8 mouse cellular contexts compared by ENCODE assay signal in the genomic region with DNA sequence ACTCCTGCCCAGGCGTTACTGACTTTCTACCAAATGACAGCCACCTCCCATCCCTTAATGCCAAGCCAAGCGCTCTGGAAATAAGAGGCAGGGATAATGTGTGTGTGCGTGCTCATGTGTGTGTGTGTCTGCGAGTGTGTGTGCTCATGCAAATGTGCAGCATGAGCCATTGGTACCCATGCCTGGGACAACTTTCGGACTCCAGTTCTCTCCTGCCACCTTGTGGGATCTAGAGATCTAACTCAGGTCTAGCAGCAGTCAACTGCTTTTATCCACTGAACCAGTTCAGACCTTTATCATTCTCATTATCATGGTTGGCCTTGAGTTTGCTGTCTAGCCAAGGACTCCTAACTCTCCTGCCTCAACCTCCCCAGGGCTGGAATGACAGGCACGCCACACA. TPM values are rescaled to one million over a fixed set of nuclear protein-coding genes. Genes with fewer than 3 reads are reported as not detected.
A peak's percentile ranks its signal among the peaks of the same experiment; 100 is the strongest.
DNase-seq lines count a peak whose midpoint lies in the region; ATAC-seq and TF ChIP-seq lines count a peak whose summit lies in the region.

No protein-coding gene starts in this region.

- no peak overlapping the region for H3K4me3 ChIP-seq in heart, adult 2 months
- H3K4me3 ChIP-seq in midbrain, embryonic 15.5 days = peak overlapping the region; percentile 78; the same call in 1 of the 2 replicates
- no peak overlapping the region for H3K4me3 ChIP-seq in midbrain, embryonic 11.5 days (ENCODE audit: low read depth, low read length)
- H3K4me3 ChIP-seq in hindbrain, embryonic 13.5 days = no peak overlapping the region
- no peak overlapping the region for H3K4me3 ChIP-seq in stomach, embryonic 15.5 days (replicated peaks)

- 44% methylated on average over 6 of the region's 6 CpGs for WGBS in heart, adult 2 months
- WGBS in midbrain, embryonic 15.5 days = 36% methylated on average over 6 of the region's 6 CpGs
- WGBS in midbrain, embryonic 11.5 days = 55% methylated on average over 6 of the region's 6 CpGs
- 44% methylated on average over 6 of the region's 6 CpGs for WGBS in hindbrain, embryonic 13.5 days
- WGBS in stomach, embryonic 15.5 days = 49% methylated on average over 6 of the region's 6 CpGs

- peak; percentile 46 for TF ChIP-seq CTCF in heart, adult 2 months (IDR thresholded peaks at IDR 0.05)

- H3K27me3 ChIP-seq in heart, adult 2 months (ENCODE audit: control insufficient read depth, insufficient read depth, low read length) = no peaks in the 10 kb centered on the region
- H3K27me3 ChIP-seq in midbrain, embryonic 15.5 days (replicated peaks) = no peaks in the 10 kb centered on the region
- no peaks in the 10 kb centered on the region for H3K27me3 ChIP-seq in midbrain, embryonic 11.5 days (ENCODE audit: control insufficient read depth, insufficient read depth, low read length)
- no peaks in the 10 kb centered on the region for H3K27me3 ChIP-seq in hindbrain, embryonic 13.5 days
- H3K27me3 ChIP-seq in stomach, embryonic 15.5 days (replicated peaks) = no peaks in the 10 kb centered on the region

- no peak overlapping the region for H3K27ac ChIP-seq in heart, adult 2 months
- H3K27ac ChIP-seq in midbrain, embryonic 15.5 days = no peak overlapping the region
- H3K27ac ChIP-seq in midbrain, embryonic 11.5 days (ENCODE audit: low read depth, low read length) = no peak overlapping the region
- 0 out of 2 replicates have a peak overlapping the region, but pooled peaks have one; percentile 23 for H3K27ac ChIP-seq in hindbrain, embryonic 13.5 days
- H3K27ac ChIP-seq in stomach, embryonic 15.5 days = no peak overlapping the region

- H3K9me3 ChIP-seq in midbrain, embryonic 15.5 days = no peaks in the 10 kb centered on the region
- H3K9me3 ChIP-seq in midbrain, embryonic 11.5 days (ENCODE audit: control insufficient read depth, low read length) = no peaks in the 10 kb centered on the region
- no peaks in the 10 kb centered on the region for H3K9me3 ChIP-seq in hindbrain, embryonic 13.5 days
- no peaks in the 10 kb centered on the region for H3K9me3 ChIP-seq in stomach, embryonic 15.5 days

- no peak for DNase-seq in heart, adult 2 months
- DNase-seq in heart, adult 8-10 months (ENCODE audit: low spot score) = no peak
- no peak for DNase-seq in midbrain, embryonic 11.5 days (ENCODE audit: low spot score, missing footprints)
- no peak for DNase-seq in layer of hippocampus, adult 9-11 months
- DNase-seq in heart, postnatal 25 days (ENCODE audit: low spot score) = no peak

- H3K36me3 ChIP-seq in heart, adult 2 months (ENCODE audit: control insufficient read depth, insufficient read depth, low read length) = no peaks in the 10 kb centered on the region
- H3K36me3 ChIP-seq in midbrain, embryonic 15.5 days (replicated peaks) = peaks cover 6% of the 10 kb centered on the region; the same call in 1 of the 2 replicates
- peaks cover 11% of the 10 kb centered on the region for H3K36me3 ChIP-seq in midbrain, embryonic 11.5 days (ENCODE audit: control insufficient read depth, insufficient read depth, low read length)
- H3K36me3 ChIP-seq in hindbrain, embryonic 13.5 days = peaks cover 22% of the 10 kb centered on the region
- H3K36me3 ChIP-seq in stomach, embryonic 15.5 days = peaks cover 19% of the 10 kb centered on the region

- H3K4me2 ChIP-seq in midbrain, embryonic 15.5 days = no peak overlapping the region
- H3K4me2 ChIP-seq in midbrain, embryonic 11.5 days = no peak overlapping the region
- H3K4me2 ChIP-seq in hindbrain, embryonic 13.5 days = no peak overlapping the region
- H3K4me2 ChIP-seq in stomach, embryonic 15.5 days = peak overlapping the region; percentile 71

- peaks cover 7% of the 10 kb centered on the region for H3K79me2 ChIP-seq in heart, adult 2 months (replicated peaks; ENCODE audit: control insufficient read depth, insufficient read depth, low read length)

- no peak for ATAC-seq in midbrain, embryonic 15.5 days (replicated peaks)
- no peak for ATAC-seq in midbrain, embryonic 11.5 days (ENCODE audit: low FRiP score)
- ATAC-seq in hindbrain, embryonic 13.5 days (ENCODE audit: low FRiP score) = no peak
- no peak for ATAC-seq in stomach, embryonic 15.5 days (ENCODE audit: insufficient read depth, low FRiP score, low read depth)

- no peak for TF ChIP-seq POLR2A in heart, adult 2 months (IDR thresholded peaks at IDR 0.05; ENCODE audit: insufficient read depth, low read depth, low read length)

- no peak overlapping the region for H3K9ac ChIP-seq in heart, adult 2 months (ENCODE audit: low read depth, low read length)
- H3K9ac ChIP-seq in midbrain, embryonic 15.5 days = no peak overlapping the region
- H3K9ac ChIP-seq in midbrain, embryonic 11.5 days (ENCODE audit: low read length) = no peak overlapping the region
- H3K9ac ChIP-seq in hindbrain, embryonic 13.5 days = no peak overlapping the region
- no peak overlapping the region for H3K9ac ChIP-seq in stomach, embryonic 15.5 days

- peaks cover 8% of the 10 kb centered on the region for H3K4me1 ChIP-seq in heart, adult 2 months (ENCODE audit: control insufficient read depth, insufficient read depth, low read length)
- peaks cover 31% of the 10 kb centered on the region for H3K4me1 ChIP-seq in midbrain, embryonic 15.5 days
- H3K4me1 ChIP-seq in midbrain, embryonic 11.5 days (ENCODE audit: control insufficient read depth, insufficient read depth, low read length) = peaks cover 17% of the 10 kb centered on the region
- H3K4me1 ChIP-seq in hindbrain, embryonic 13.5 days (replicated peaks) = peaks cover 30% of the 10 kb centered on the region
- H3K4me1 ChIP-seq in stomach, embryonic 15.5 days = peaks cover 16% of the 10 kb centered on the region

- intact Hi-C loops in heart, adult 2 months (cut with DNase I) = loop anchor here (2.0 kb wide), 1 partner anchor 21 kb away; the partner anchor contains the start of gene Mum1
- intact Hi-C loops in heart, postnatal 25 days (cut with DNase I) = no loop called here

- TF ChIP-seq EP300 in heart, adult 2 months (IDR thresholded peaks at IDR 0.05; ENCODE audit: insufficient read depth, low read depth, low read length) = no peak

RNA-seq across cellular contexts. Expression of gene Ndufs7, which starts 1.1 kb away (rescaled TPM):
- total RNA-seq in heart, adult 2 months (2021) = 1,000 to 10,000 TPM in 1 of 2 experiments, 100 to 1,000 TPM in 1; 943 to 1,108 TPM
- 1,263 and 1,990 TPM in 2 replicates for polyA plus RNA-seq in heart, adult 2 months (2012; rRNA removed)
- total RNA-seq in heart, adult 8-10 months (2022) = 1,000 to 10,000 TPM in 3 of 4 experiments, 100 to 1,000 TPM in 1; 949 to 1,112 (median 1,023) TPM
- polyA plus RNA-seq in midbrain, embryonic 15.5 days (2015; fragmentation: Nextera tagmentation; extraction: Ambion mirVana) = 290 and 305 TPM in 2 replicates
- polyA plus RNA-seq in midbrain, embryonic 11.5 days (2014; fragmentation: Nextera tagmentation; extraction: Ambion mirVana) = 209 and 229 TPM in 2 replicates
- polyA plus RNA-seq in hindbrain, embryonic 13.5 days (2015; fragmentation: Nextera tagmentation; extraction: Ambion mirVana) = 253 and 263 TPM in 2 replicates
- 326 and 364 TPM in 2 replicates for polyA plus RNA-seq in stomach, embryonic 15.5 days (2015; fragmentation: Nextera tagmentation; extraction: Ambion mirVana)
- total RNA-seq in heart, postnatal 25 days (2021) = 100 to 1,000 TPM; 957 to 967 TPM

RNA-seq across cellular contexts. Expression of gene Gamt, which starts 13.0 kb away (rescaled TPM):
- 1 to 10 TPM; 8.3 to 8.4 TPM for total RNA-seq in heart, adult 2 months (2021)
- polyA plus RNA-seq in heart, adult 2 months (2012; rRNA removed) = 8.0 and 11.0 TPM in 2 replicates
- 10 to 100 TPM; 10.3 to 17.1 (median 14.7) TPM for total RNA-seq in heart, adult 8-10 months (2022)
- polyA plus RNA-seq in midbrain, embryonic 15.5 days (2015; fragmentation: Nextera tagmentation; extraction: Ambion mirVana) = 16.8 and 18.9 TPM in 2 replicates
- polyA plus RNA-seq in midbrain, embryonic 11.5 days (2014; fragmentation: Nextera tagmentation; extraction: Ambion mirVana) = 24.6 and 28.9 TPM in 2 replicates
- 22.3 and 24.9 TPM in 2 replicates for polyA plus RNA-seq in hindbrain, embryonic 13.5 days (2015; fragmentation: Nextera tagmentation; extraction: Ambion mirVana)
- polyA plus RNA-seq in stomach, embryonic 15.5 days (2015; fragmentation: Nextera tagmentation; extraction: Ambion mirVana) = 111 and 148 TPM in 2 replicates
- total RNA-seq in heart, postnatal 25 days (2021) = 1 to 10 TPM; 9.0 to 9.3 TPM

RNA-seq across cellular contexts. Expression of gene Dazap1, which starts 13.4 kb away (rescaled TPM):
- 10 to 100 TPM; 56.4 to 57.9 TPM for total RNA-seq in heart, adult 2 months (2021)
- 37.6 and 41.0 TPM in 2 replicates for polyA plus RNA-seq in heart, adult 2 months (2012; rRNA removed)
- total RNA-seq in heart, adult 8-10 months (2022) = 10 to 100 TPM; 49.2 to 62.8 (median 56.5) TPM
- 60.5 and 60.8 TPM in 2 replicates for polyA plus RNA-seq in midbrain, embryonic 15.5 days (2015; fragmentation: Nextera tagmentation; extraction: Ambion mirVana)
- 37.8 and 42.6 TPM in 2 replicates for polyA plus RNA-seq in midbrain, embryonic 11.5 days (2014; fragmentation: Nextera tagmentation; extraction: Ambion mirVana)
- 61.6 and 66.2 TPM in 2 replicates for polyA plus RNA-seq in hindbrain, embryonic 13.5 days (2015; fragmentation: Nextera tagmentation; extraction: Ambion mirVana)
- 62.4 and 66.4 TPM in 2 replicates for polyA plus RNA-seq in stomach, embryonic 15.5 days (2015; fragmentation: Nextera tagmentation; extraction: Ambion mirVana)
- total RNA-seq in heart, postnatal 25 days (2021) = 10 to 100 TPM; 55.0 to 69.6 TPM

RNA-seq across cellular contexts. Expression of gene Mum1, which starts 21.6 kb away (rescaled TPM):
- 10 to 100 TPM; 11.1 to 11.8 TPM for total RNA-seq in heart, adult 2 months (2021)
- polyA plus RNA-seq in heart, adult 2 months (2012; rRNA removed) = 18.0 and 19.4 TPM in 2 replicates
- total RNA-seq in heart, adult 8-10 months (2022) = 10 to 100 TPM; 10.5 to 16.3 (median 14.6) TPM
- 56.4 and 59.5 TPM in 2 replicates for polyA plus RNA-seq in midbrain, embryonic 15.5 days (2015; fragmentation: Nextera tagmentation; extraction: Ambion mirVana)
- 134 and 142 TPM in 2 replicates for polyA plus RNA-seq in midbrain, embryonic 11.5 days (2014; fragmentation: Nextera tagmentation; extraction: Ambion mirVana)
- 47.3 and 49.9 TPM in 2 replicates for polyA plus RNA-seq in hindbrain, embryonic 13.5 days (2015; fragmentation: Nextera tagmentation; extraction: Ambion mirVana)
- polyA plus RNA-seq in stomach, embryonic 15.5 days (2015; fragmentation: Nextera tagmentation; extraction: Ambion mirVana) = 58.6 and 66.5 TPM in 2 replicates
- 10 to 100 TPM; 15.3 to 16.7 TPM for total RNA-seq in heart, postnatal 25 days (2021)

RNA-seq across cellular contexts. Expression of gene Rps15, which starts 44.4 kb away (rescaled TPM):
- total RNA-seq in heart, adult 2 months (2021) = 100 to 1,000 TPM; 748 to 861 TPM
- polyA plus RNA-seq in heart, adult 2 months (2012; rRNA removed) = 880 and 1,041 TPM in 2 replicates
- total RNA-seq in heart, adult 8-10 months (2022) = 100 to 1,000 TPM; 763 to 919 (median 846) TPM
- polyA plus RNA-seq in midbrain, embryonic 15.5 days (2015; fragmentation: Nextera tagmentation; extraction: Ambion mirVana) = 516 and 528 TPM in 2 replicates
- polyA plus RNA-seq in midbrain, embryonic 11.5 days (2014; fragmentation: Nextera tagmentation; extraction: Ambion mirVana) = 752 and 845 TPM in 2 replicates
- 583 and 598 TPM in 2 replicates for polyA plus RNA-seq in hindbrain, embryonic 13.5 days (2015; fragmentation: Nextera tagmentation; extraction: Ambion mirVana)
- 904 and 948 TPM in 2 replicates for polyA plus RNA-seq in stomach, embryonic 15.5 days (2015; fragmentation: Nextera tagmentation; extraction: Ambion mirVana)
- total RNA-seq in heart, postnatal 25 days (2021) = 100 to 1,000 TPM; 703 to 732 TPM
